Mouse (Mus musculus): ENCODE data around the gene Gm21981. TPM values are rescaled to one million over a fixed set of nuclear protein-coding genes. Genes with fewer than 3 reads are reported as not detected.

The Gm21981 gene
- total and polyA plus RNA-seq, 2 experiments from 2014 or later, result 0.22 TPM; not detected in 1

GRCm38 (mm10) chr17:47687409-47688343 is 6.6 kb downstream of the Gm21981 start:
- Histone ChIP-seq H3K4me3 (ENCODE audit: low read depth, low read length) (peak overlapping the region; percentile 72), H3K27me3 (ENCODE audit: control insufficient read depth, insufficient read depth, low read length) (no peaks in the 10 kb centered on the region), H3K4me1 (ENCODE audit: control insufficient read depth, insufficient read depth) (peaks cover 5% of the 10 kb centered on the region; the same call in 1 of the 2 replicates), H3K4me2 (ENCODE audit: low read depth, low read length) (peak overlapping the region; percentile 94), H3K9ac (replicated peaks; ENCODE audit: low read depth, low read length) (peak overlapping the region; percentile 77), H3K27ac (ENCODE audit: low read depth) (peak overlapping the region; percentile 77), H3K36me3 (replicated peaks; ENCODE audit: control insufficient read depth, insufficient read depth, low read length) (peaks cover 37% of the 10 kb centered on the region), H3K9me3 (replicated peaks; ENCODE audit: control insufficient read depth, low read length) (no peaks in the 10 kb centered on the region)
- DNase-seq (ENCODE audit: low spot score) (peak; percentile 97), ATAC-seq (ENCODE audit: insufficient read depth, low read depth) (peak; percentile 87)
- peak; percentile 49; the same call in 1 of the 2 replicates for TF ChIP-seq EP300 (IDR thresholded peaks at IDR 0.05; ENCODE audit: low read depth)
- TF ChIP-seq CTCF (IDR thresholded peaks at IDR 0.05; ENCODE audit: low read depth), result no peak
- under 1% methylated on average over 70 of the region's 70 CpGs for WGBS

- TF ChIP-seq CTCF (IDR thresholded peaks at IDR 0.05; ENCODE audit: low read depth) (no peak), EP300 (IDR thresholded peaks at IDR 0.05; ENCODE audit: low read depth) (no peak)
- H3K27me3 ChIP-seq (ENCODE audit: control insufficient read depth, insufficient read depth, low read length), result no peaks in the 10 kb centered on the region
- no peaks in the 10 kb centered on the region for H3K9me3 ChIP-seq (replicated peaks; ENCODE audit: control insufficient read depth, low read length)
- H3K4me3 ChIP-seq (ENCODE audit: low read depth, low read length), result no peak overlapping the region
- no peak for DNase-seq (ENCODE audit: low spot score)
- no peak overlapping the region for H3K9ac ChIP-seq (replicated peaks; ENCODE audit: low read depth, low read length)
- H3K4me2 ChIP-seq (ENCODE audit: low read depth, low read length), result no peak overlapping the region
- 73% methylated on average over 4 of the region's 4 CpGs for WGBS
- no peak overlapping the region for H3K27ac ChIP-seq (ENCODE audit: low read depth)
- peaks cover 72% of the 10 kb centered on the region for H3K36me3 ChIP-seq (replicated peaks; ENCODE audit: control insufficient read depth, insufficient read depth, low read length)
- H3K4me1 ChIP-seq (ENCODE audit: control insufficient read depth, insufficient read depth), result peaks cover 5% of the 10 kb centered on the region; the same call in 1 of the 2 replicates
- no peak for ATAC-seq (ENCODE audit: insufficient read depth, low read depth)
These were observed 11.4 kb downstream of the Gm21981 start for GRCm38 (mm10) chr17:47682836-47683235.

GRCm38 (mm10) chr17:47678702-47679101 is 15.6 kb downstream of the Gm21981 start:
- peaks cover 53% of the 10 kb centered on the region for H3K36me3 ChIP-seq (replicated peaks; ENCODE audit: control insufficient read depth, insufficient read depth, low read length)
- no peak for DNase-seq (ENCODE audit: low spot score)
- no peak overlapping the region for H3K9ac ChIP-seq (replicated peaks; ENCODE audit: low read depth, low read length)
- H3K4me2 ChIP-seq (ENCODE audit: low read depth, low read length), result no peak overlapping the region
- whole genome bisulfite sequencing, result 84% methylated on average over 5 of the region's 5 CpGs
- no peak for ATAC-seq (ENCODE audit: insufficient read depth, low read depth)
- no peak for TF ChIP-seq CTCF (IDR thresholded peaks at IDR 0.05; ENCODE audit: low read depth)
- no peak for TF ChIP-seq EP300 (IDR thresholded peaks at IDR 0.05; ENCODE audit: low read depth)
- H3K4me1 ChIP-seq (ENCODE audit: control insufficient read depth, insufficient read depth), result no peaks in the 10 kb centered on the region
- H3K9me3 ChIP-seq (replicated peaks; ENCODE audit: control insufficient read depth, low read length), result no peaks in the 10 kb centered on the region
- no peaks in the 10 kb centered on the region for H3K27me3 ChIP-seq (ENCODE audit: control insufficient read depth, insufficient read depth, low read length)
- H3K4me3 ChIP-seq (ENCODE audit: low read depth, low read length), result no peak overlapping the region
- no peak overlapping the region for H3K27ac ChIP-seq (ENCODE audit: low read depth)

GRCm38 (mm10) chr17:47678238-47678637 is 16.0 kb downstream of the Gm21981 start:
- Histone ChIP-seq H3K27ac (ENCODE audit: low read depth) (no peak overlapping the region), H3K4me2 (ENCODE audit: low read depth, low read length) (no peak overlapping the region), H3K4me1 (ENCODE audit: control insufficient read depth, insufficient read depth) (no peaks in the 10 kb centered on the region), H3K4me3 (ENCODE audit: low read depth, low read length) (no peak overlapping the region), H3K9me3 (replicated peaks; ENCODE audit: control insufficient read depth, low read length) (no peaks in the 10 kb centered on the region), H3K36me3 (replicated peaks; ENCODE audit: control insufficient read depth, insufficient read depth, low read length) (peaks cover 50% of the 10 kb centered on the region), H3K9ac (replicated peaks; ENCODE audit: low read depth, low read length) (no peak overlapping the region), H3K27me3 (ENCODE audit: control insufficient read depth, insufficient read depth, low read length) (no peaks in the 10 kb centered on the region)
- no peak for ATAC-seq (ENCODE audit: insufficient read depth, low read depth)
- no peak for DNase-seq (ENCODE audit: low spot score)
- no peak for TF ChIP-seq CTCF (IDR thresholded peaks at IDR 0.05; ENCODE audit: low read depth)
- no peak for TF ChIP-seq EP300 (IDR thresholded peaks at IDR 0.05; ENCODE audit: low read depth)
- WGBS, result 90% methylated on average over 5 of the region's 5 CpGs

GRCm38 (mm10) chr17:47676581-47676980 is 17.7 kb downstream of the Gm21981 start:
- Histone ChIP-seq H3K9ac (replicated peaks; ENCODE audit: low read depth, low read length) (no peak overlapping the region), H3K4me3 (ENCODE audit: low read depth, low read length) (no peak overlapping the region), H3K27ac (ENCODE audit: low read depth) (no peak overlapping the region), H3K4me2 (ENCODE audit: low read depth, low read length) (no peak overlapping the region), H3K27me3 (ENCODE audit: control insufficient read depth, insufficient read depth, low read length) (no peaks in the 10 kb centered on the region), H3K9me3 (replicated peaks; ENCODE audit: control insufficient read depth, low read length) (no peaks in the 10 kb centered on the region), H3K36me3 (replicated peaks; ENCODE audit: control insufficient read depth, insufficient read depth, low read length) (peaks cover 34% of the 10 kb centered on the region), H3K4me1 (ENCODE audit: control insufficient read depth, insufficient read depth) (no peaks in the 10 kb centered on the region; the same call in 1 of the 2 replicates)
- DNase-seq (ENCODE audit: low spot score) (peak; percentile 64), ATAC-seq (ENCODE audit: insufficient read depth, low read depth) (no peak)
- TF ChIP-seq CTCF (IDR thresholded peaks at IDR 0.05; ENCODE audit: low read depth), result peak; percentile 86
- no peak for TF ChIP-seq EP300 (IDR thresholded peaks at IDR 0.05; ENCODE audit: low read depth)
- WGBS, result 17% methylated on average over 9 of the region's 9 CpGs

Data from heart, postnatal 0 days (tissue).